Mouse (Mus musculus): ENCODE data around the gene 4933417A18Rik.
"Not testable (repeated sequence)": the region's sequence is repeated elsewhere in the genome, so short reads cannot be mapped to it uniquely, and the experiment has no call there.

The 4933417A18Rik gene

DNA sequence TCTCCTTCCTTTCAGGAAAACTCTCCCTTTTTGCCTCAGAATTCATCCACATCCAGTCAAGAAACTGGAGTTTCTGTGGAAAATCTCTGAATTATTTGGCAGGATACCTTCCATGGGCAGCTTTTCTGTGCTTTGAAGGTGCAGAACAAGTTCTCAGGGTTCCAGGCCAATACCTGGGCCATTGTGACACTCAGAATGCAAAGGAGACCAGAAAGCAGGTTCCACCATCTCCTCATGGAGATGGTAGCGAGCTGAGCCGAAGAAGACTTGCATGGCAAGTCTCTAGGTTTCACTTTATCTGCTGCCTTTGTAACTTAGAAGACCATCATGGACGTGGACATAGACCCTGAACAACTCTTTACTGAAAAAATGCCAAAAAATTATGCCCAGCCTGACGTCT, at the start of gene 4933417A18Rik, which contains the start of gene Fam217a:
Gene 4933417A18Rik, plus strand, starts transcription at position 200 of the 400 bp plus-strand sequence.
Gene Fam217a, minus strand, starts transcription at position 101 of the 400 bp plus-strand sequence.
- no peak for DNase-seq (ENCODE audit: low spot score in 2 of 2)

DNA sequence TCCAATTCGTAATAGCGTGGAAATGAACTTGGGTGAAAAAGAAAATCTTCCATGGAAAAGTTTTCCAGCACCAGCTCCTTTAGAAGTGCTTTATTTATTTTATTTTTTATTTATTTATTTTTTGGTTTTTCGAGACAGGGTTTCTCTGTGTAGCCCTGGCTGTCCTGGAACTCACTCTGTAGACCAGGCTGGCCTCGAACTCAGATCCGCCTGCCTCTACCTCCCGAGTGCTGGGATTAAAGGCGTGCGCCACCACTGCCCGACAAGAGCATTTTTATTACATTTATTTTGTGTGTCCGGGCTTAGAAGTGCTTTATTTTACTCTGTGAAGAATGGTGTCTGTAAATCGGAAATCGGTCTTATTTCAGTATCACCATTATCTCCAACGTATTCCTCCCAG, 49.5 kb upstream of the 4933417A18Rik start:
- not testable (repeated sequence) for DNase-seq (ENCODE audit: low spot score in 2 of 2)

DNA sequence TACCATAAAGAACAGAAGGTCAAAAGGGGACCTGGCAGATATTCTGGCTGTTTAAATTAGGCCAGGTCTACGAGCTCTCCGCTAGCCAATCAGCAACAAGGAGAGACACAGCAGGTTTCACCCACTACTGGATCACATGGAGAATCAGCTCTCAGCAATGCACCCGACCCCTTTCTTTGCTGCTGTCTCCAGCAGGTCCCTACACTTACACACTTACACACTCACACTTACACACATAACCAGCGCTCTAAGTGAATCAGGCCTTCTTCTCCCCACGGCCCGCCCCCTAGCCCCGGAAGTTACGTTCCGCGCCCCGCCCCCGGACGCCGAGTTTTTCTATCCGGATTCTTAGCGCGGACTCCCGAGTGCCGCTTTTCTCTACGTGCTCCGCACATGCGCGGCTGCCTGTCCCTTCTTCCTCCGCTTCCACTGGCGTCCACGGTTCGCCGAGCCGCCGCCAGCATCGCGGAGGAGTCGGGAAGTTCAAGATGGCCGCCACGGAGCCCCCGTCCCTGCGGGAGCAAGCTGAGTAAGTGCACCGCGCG, 49.0 kb upstream of the 4933417A18Rik start, which contains the start of gene Prpf4b:
Gene Prpf4b, plus strand, starts transcription at position 137 of the 545 bp plus-strand sequence.
- peak; percentile 84 to 85 for DNase-seq (ENCODE audit: low spot score in 2 of 2)

DNA sequence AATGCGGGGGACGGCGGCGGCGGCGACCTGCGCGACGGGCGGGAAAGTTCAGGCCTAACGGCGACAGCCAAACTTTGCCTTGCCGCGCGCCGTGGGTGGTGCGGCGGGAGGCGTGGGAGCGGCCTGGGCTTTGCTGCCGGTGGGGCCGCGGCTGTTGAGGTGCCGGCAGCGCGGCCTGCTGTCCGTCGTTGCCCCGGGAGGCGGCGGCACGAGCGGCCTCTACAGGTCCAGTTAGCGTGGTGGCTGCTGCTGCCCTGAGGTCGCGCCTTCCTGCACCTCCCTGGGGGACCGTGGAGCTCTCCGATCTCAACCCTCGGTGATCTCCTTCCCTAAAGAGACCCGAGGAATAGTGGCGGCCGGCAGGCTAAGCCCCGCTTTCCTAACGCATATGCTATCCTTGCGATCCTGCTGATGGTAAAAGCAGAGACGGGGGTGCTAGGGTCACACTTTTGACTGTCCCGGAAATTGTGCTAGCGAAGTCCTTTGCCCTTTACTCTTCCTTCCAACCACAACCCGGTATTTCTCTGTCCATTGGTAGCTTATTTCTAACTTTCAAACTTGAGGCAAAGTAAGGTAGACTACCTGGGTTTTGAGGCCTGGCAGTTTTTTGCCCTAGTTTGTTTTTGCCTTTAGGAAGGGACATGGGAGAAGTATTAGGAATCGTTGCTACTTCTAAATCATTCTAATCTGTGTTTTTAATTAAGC, 48.3 kb upstream of the 4933417A18Rik start:
- DNase-seq (ENCODE audit: low spot score in 2 of 2), result peak; percentile 50 to 57

DNA sequence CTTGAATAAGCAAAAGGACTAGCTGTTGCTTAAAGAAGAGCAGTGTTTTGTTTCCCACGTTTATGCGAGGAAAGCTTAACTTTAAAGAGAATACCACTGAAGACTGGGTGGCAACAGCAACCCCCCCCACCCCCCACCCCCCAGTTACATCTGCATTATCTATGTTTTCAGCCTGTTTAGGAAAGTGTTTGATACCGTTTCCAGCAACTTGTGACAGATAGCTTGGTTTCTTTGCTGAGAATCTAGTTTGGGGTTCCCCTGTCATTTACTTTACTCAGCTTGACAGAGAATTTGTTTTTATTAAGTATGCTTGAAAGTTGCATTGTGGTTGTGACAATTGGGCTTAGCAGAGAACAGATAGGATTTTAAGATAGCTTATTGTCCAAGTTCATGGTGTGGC, 47.7 kb upstream of the 4933417A18Rik start:
- DNase-seq (ENCODE audit: low spot score in 2 of 2), result no peak

DNA sequence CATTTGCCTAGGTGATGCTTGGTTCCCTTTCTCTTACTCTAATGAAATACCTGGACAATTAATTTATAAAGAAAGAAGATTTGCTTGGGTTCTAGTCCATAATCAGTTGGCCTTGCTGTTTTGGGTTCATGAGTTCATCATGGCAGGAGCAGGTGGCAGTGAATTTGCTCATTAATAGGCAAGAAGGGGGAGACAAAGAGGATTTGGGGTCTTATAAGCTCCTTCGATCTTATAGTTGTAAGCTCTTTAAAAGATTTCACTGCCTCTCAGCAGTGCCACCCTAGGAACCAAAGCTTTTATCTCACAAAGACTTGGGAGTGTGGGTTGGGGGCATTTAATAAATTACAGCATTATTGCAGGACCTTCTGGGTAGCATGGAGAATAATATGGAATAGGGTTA, 31.3 kb upstream of the 4933417A18Rik start:
- DNase-seq (ENCODE audit: low spot score in 2 of 2), result no peak

DNA sequence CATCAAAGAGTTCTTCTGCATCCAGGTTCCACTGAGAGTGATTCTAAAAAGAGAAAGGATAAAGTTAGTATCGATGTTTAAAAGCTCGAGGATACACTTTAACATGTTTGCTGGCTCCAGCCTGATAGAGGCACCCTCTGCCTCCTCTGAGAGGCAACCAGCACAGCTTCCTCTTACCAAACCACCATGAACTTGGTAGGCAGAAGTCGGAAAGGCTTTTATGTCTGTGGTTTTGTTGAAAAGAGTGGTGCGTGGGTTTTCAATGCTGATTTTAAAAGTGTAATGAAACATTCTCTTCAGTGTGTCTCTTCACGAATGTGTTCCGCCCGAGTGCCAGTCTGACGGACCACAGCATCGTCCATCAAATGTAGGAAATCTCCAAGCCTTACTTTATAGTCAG, 9.6 kb upstream of the 4933417A18Rik start:
- no peak for DNase-seq (ENCODE audit: low spot score in 2 of 2)

DNA sequence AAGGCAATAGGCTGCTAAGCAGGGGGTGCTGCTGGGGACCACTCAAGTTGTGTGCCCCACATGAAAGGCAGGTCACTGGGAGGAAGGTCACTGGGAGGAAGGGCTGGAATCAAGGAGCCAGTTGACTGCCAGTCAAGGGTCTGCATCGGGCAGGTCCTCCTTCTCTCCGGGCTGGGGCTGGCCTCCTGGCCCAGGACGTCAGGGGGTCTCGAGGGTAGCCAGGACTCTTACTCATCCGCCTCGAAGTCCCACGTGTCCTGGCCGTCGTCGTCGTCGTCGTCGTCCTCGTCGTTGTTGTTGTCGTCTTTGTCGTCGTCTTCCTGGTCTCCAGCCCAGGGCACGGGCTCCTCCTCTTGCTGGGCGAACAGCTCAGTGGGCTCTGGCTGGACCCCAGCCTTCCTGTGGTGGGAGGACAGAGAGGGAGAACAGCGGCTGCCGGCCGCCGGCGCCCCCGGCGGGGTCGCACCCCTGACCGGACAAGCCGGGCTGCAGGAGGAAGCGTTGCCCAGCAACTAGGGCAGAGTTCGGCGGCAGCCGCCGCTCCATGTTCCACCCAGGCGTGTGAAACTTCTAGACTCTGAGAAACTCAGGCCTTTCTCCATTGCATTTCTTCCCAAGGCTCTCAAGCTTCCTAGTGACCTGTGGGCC, 7.6 kb upstream of the 4933417A18Rik start:
- no peak for DNase-seq (ENCODE audit: low spot score in 2 of 2)

DNA sequence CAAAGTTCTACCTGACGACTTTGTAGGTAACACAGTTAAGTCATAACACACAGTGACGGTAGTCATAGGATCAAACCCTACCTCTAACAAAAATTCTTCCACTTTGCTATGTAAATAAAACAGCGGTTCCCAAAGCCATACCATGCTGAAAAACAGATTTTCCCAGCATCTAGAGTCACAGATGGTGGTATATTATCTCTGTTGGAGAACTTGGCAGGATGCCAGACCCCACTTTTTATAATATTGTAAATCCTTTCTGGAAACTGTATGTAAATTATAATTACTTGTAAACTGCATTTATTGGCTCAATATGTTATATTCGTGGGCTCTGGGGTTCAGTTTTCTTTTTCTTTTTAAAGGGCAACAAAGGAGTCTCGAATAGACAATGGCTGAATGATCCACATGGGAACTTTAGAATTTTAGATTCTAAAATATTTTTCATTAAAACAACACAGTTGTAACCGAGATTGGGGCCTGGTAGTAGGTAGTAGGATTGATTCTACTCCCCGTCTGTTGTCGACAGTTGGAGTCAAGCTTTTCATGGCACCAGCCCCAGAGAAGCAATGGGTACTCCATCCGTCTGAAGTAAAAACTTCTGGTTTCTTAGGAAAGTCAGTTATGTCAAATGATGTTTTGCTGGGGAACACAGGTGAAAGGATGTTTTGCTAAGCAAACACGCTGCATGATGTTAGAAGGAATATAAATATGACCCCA, 10.9 kb downstream of the 4933417A18Rik start:
- no peak for DNase-seq (ENCODE audit: low spot score in 2 of 2)

DNA sequence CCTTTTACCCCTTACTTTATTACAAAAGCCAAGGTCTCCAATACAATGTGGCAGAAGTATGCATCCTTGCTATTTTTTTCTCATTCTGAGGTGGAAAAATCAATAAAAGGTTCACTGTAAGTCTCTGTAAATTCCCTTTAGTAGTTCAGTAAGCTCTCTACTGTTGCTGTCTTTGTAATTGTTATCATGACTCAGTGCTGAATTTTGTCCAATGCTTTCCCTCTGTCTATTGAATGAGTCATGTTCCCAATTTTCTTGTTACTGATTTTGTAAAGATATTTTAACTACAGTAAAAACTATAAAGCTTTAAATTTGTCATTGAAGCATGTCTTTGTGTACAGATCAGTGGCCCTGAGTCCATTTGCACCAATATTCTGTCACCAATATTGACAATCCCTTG, 18.2 kb downstream of the 4933417A18Rik start:
- DNase-seq (ENCODE audit: low spot score in 2 of 2), result no peak

DNA sequence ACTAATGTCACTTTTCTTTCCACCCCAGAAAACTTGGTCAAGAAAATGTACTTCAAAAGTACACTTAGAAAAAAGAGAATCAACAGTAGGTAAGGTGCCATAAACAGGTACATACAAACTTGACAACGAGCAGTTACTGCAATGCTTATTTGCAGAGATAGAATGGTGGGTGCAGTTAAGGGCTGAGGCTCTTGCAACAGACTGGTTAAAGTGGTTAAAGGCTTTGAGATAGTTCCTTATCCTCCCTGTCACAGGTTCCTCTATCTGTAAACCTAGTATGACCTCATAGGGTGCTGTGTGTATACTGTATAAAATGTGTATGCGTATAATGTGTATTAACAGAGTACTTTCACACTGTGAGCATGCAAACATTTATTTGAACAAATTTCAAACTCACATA, 27.2 kb downstream of the 4933417A18Rik start:
- not testable (repeated sequence) for DNase-seq (ENCODE audit: low spot score in 2 of 2)

DNA sequence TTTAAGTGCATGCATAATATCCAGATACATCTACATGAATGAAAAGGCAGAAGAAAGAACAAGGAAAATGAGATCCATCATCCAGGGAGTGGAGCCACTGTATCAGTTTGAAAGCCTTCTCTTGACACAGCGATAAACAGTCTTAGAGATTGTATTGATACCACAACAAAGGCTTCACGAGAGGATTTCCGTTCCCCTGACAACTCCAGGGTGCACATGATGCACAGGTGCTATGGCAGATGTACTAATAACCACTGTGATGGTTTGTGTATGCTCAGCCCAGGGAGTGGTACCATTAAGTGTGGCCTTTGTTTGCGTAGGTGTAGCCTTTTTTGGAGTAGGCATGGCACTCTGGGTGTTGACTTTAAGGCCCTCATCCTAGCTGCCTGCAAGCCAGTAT, 32.7 kb downstream of the 4933417A18Rik start:
- DNase-seq (ENCODE audit: low spot score in 2 of 2), result no peak

DNA sequence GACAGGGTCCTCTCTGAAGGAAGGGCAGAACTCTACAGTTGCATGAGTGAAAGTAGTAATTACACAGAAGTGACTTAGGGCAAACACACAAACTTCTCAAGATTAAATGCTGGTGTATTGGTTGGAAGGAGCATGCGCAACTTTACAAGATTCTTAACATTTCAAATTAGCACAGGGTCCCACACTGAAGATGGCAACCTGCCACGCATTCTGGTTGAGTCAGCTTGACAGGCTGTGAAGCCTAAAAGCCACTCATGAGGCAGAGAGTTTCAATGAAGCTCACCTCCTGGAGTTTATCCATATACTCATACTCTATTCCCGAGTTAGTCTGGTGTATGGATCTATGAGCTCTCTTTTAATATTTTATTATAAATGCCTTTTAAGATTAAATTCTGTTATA, 33.9 kb downstream of the 4933417A18Rik start:
- DNase-seq (ENCODE audit: low spot score in 2 of 2), result not testable (repeated sequence)

DNA sequence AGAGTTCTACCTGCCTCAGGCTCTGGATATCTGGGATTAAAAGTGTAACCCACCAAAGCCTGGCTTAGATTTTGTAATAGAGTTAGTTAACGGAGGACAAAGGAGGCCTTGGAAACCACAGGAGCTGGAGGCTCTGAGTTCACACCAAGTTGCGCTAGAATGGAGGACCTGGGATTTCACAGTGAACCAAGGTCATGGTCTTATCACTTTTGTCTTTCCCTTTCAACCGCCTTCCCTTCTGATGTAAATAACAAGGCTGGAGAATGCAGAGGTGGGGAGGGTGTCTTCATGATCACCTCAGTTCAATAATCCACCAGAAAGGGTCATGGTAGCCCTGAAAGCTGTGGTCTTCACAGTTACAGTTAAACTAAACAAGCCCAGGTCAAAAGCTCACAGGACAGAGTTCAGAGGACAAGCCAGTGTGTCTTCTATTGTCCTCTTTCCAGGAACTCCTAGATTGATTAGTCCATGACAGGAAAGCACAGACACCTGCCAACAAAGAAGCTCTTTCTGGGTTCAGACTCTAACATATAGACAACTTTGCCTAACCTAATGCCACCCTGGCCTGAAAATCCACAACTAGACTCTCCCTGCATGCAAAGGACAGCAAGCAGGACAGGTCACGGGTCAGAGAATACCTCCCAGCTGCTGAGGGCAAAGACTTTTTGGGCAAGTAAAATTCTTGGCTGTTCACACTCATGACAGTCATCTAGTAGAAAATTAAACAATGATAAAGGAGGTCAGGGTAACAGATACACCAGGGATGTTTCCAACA, 37.0 kb downstream of the 4933417A18Rik start:
- no peak for DNase-seq (ENCODE audit: low spot score in 2 of 2)

DNA sequence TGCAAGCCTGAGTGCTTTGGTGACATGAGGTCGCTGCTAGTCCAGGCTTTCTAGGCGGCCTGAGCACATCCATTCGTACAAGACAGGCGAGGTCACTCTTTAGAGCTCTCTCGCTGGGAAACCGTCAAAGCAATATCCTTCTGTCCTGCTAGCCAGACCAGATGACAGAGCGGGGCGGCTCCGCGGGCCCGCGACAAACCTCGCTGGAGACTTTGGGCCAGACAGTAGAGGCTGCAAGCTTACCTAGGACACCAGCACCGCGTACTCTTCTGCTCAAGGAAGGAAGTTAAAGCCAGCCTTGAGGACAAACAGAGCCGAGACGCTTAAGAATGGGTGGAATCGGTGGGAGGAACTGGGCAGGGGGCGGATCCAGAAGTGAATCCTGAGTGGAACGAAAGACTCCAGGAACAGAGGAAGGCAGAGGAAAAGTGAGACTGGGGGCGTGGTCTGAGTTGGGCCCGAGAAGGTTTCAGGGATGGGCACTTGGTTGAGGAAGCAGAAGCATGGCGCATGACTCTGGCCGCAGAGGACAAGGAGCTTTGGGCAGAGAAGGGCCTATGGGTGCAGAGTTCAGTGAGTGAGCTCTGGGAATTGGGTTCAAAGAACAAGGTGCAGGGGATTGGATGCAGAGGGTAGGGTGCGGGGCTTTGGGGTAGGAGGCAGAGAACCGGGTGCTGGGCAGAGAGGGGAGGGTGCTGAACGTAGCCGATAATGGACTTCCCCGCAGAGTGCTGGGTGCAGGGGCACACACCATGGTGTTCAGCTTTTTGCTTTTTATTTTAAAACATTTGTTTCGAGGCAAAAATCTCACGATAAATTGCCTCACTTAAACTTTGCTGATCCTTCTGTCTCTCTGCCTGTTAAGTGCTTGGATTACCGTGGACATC, 39.5 kb downstream of the 4933417A18Rik start, which contains the start of gene Eci3:
Gene Eci3, minus strand, starts transcription at position 300 of the 887 bp plus-strand sequence.
- no peak for DNase-seq (ENCODE audit: low spot score in 2 of 2)

DNA sequence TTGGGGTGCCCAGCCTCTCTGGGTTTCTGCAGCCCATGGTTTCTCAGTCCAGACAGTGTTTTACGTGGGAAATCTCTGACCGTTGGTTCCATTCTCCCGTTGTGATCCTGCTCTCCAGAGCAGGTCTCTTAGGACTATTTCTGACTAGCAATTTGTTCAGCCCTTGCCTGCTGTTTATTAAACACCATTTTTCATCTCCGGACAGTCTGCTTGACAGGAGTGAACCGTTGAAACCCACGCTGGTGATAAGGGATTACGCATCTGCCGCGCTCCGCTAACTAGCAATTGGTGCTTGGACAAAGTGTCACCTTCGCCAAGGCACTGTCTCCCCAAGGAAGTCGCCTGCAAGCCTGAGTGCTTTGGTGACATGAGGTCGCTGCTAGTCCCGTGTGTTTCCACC, 40.2 kb downstream of the 4933417A18Rik start:
- DNase-seq (ENCODE audit: low spot score in 2 of 2), result no peak

DNA sequence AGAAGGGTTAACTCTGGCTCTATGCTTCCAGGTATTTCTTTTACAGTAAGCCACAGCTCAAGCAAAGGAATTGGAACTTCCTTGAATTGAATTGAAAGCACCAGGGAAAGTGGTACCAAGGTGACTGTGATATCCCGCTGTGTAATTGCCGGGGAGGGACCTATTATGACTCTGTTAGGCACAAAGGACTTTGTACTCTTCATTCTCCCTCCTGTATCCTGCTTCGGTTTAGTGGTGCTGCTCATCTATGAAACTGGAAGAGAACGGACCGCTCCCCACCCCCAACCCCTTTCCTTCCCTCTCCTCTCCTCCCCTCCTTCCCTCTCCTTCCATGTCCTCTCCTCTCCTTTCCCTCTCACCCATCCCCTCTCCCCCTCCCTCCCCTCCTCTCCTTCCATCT, 40.7 kb downstream of the 4933417A18Rik start:
- no peak for DNase-seq (ENCODE audit: low spot score in 2 of 2)

DNA sequence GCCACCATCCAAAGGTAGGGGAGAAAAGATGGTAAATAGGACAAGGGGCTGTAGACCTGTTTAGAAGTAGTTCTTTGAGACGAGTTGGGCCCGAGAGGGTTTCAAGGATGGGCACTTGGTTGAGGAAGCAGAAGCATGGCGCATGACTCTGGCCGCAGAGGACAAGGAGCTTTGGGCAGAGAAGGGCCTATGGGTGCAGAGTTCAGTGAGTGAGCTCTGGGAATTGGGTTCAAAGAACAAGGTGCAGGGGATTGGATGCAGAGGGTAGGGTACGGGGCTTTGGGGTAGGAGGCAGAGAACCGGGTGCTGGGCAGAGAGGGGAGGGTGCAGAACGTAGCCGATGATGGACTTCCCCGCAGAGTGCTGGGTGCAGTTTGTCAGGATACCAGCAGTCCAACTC, 41.4 kb downstream of the 4933417A18Rik start:
- DNase-seq (ENCODE audit: low spot score in 2 of 2), result not testable (repeated sequence)

DNA sequence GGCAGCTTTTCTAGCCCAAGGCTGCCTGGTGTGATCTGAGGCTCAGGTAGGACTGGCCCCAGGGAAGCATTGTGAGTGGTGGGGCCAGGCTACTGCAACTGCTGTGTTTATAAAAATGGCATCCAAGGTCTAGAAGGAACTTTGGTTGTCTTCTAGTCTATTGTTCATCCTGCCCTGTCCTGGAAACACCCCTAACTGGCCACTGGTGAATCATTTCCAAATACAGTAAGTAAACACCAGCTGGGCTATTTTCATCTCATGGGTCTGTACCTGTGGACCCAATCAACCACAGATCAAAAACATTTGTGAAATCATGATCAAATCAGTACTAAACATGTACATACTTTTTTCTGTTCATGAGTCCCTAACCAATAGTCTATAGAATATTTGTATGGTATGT, 48.2 kb downstream of the 4933417A18Rik start:
- not testable (repeated sequence) for DNase-seq (ENCODE audit: low spot score in 2 of 2)

DNA sequence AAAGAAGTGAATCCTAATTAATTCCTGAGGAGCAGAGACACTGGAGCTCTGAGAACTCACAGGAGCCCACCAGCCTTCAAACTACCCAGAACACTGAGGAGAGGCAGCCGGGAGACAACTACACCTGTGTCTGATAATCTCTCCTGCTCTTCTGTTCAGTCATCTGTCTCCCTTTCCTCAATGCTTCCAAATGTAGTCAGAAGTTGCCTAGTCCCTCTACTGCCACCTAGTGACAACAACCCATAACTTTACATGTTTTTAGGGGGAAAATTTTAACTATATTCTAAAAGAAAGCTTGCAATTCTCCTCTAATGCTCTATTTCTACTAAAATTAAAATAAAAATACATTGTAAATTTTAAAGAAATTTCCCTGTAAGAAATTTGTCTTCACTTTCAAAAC, 48.9 kb downstream of the 4933417A18Rik start:
- no peak for DNase-seq (ENCODE audit: low spot score in 2 of 2)

Data from spleen, postnatal 14 days (tissue).